Mouse (Mus musculus) intestine, embryonic 16.5 days (tissue): ENCODE data around the gene Dkkl1. TPM values are rescaled to one million over a fixed set of nuclear protein-coding genes. Genes with fewer than 3 reads are reported as not detected.

Source experiments
- ATAC-seq: fragments of 200-750 bp; cut with Nextera tagmentation; 2 replicates; pipeline ENCODE4 v1.8.0; 2017; ENCODE audit warnings: moderate TSS enrichment, moderate library complexity
- H3K27ac ChIP-seq: fragments of 300-500 bp; sonication (generic); 2 replicates; pipeline ENCODE4 v1.5.1; 2014; ENCODE audit warnings: mild to moderate bottlenecking, low read length
- H3K27me3 ChIP-seq: fragments of 300-500 bp; sonication (generic); replicated peaks from 2 replicates; pipeline ENCODE4 v1.6.1; 2014; ENCODE audit warnings: low read length, control low read depth, mixed read lengths; ENCODE audit not compliant: control insufficient read depth, insufficient read depth
- H3K36me3 ChIP-seq: fragments of 300-500 bp; sonication (generic); 2 replicates; pipeline ENCODE4 v1.6.1; 2014; ENCODE audit warnings: low read length, control low read depth; ENCODE audit not compliant: control insufficient read depth, insufficient read depth
- H3K4me1 ChIP-seq: fragments of 300-500 bp; sonication (generic); 2 replicates; pipeline ENCODE4 v1.6.1; 2014; ENCODE audit warnings: low read length, control low read depth, mixed read lengths; ENCODE audit not compliant: control insufficient read depth, insufficient read depth
- H3K4me2 ChIP-seq: fragments of 300-500 bp; sonication (generic); 2 replicates; pipeline ENCODE4 v1.6.1; 2014; ENCODE audit warnings: low read depth, low read length, control low read depth
- H3K4me3 ChIP-seq: fragments of 300-500 bp; sonication (generic); 2 replicates; pipeline ENCODE4 v1.5.1; 2014; ENCODE audit warnings: mild to moderate bottlenecking, low read length
- H3K9ac ChIP-seq: fragments of 300-500 bp; sonication (generic); 2 replicates; pipeline ENCODE4 v1.6.1; 2014; ENCODE audit warnings: low read depth, low read length
- H3K9me3 ChIP-seq: fragments of 300-500 bp; sonication (generic); 2 replicates; pipeline ENCODE4 v1.6.1; 2016; ENCODE audit warnings: low read length, control low read depth; ENCODE audit not compliant: control insufficient read depth
- WGBS: fragments of 180-500 bp; shearing (Covaris S2); extraction: QIAGEN DNeasy Blood & Tissue Kit; methylation state at CpG from one replicate; pipeline ENCODE4 v1.1.7; 2014; 5-methylcytosine and 5-hydroxymethylcytosine counted together
- polyA plus RNA-seq: library from polyadenylated mRNA; unstranded; fragments of >200 nt; fragmentation: Nextera tagmentation; extraction: Ambion mirVana; gene quantifications from 2 replicates; pipeline ENCODE4 v1.2.1, GENCODE M21; 2015

The Dkkl1 gene
- polyA plus RNA-seq, 1 experiment from 2014 or later: 1.3 TPM

- H3K9me3 ChIP-seq: no peaks in the 10 kb centered on the region
- H3K27me3 ChIP-seq: no peaks in the 10 kb centered on the region
- no peak overlapping the region for H3K27ac ChIP-seq
- no peak for ATAC-seq
- no peak overlapping the region for H3K4me3 ChIP-seq
- 73% methylated on average over 5 of the region's 5 CpGs for WGBS
- H3K9ac ChIP-seq: no peak overlapping the region
- no peak overlapping the region for H3K4me2 ChIP-seq
- no peaks in the 10 kb centered on the region for H3K36me3 ChIP-seq
- no peaks in the 10 kb centered on the region for H3K4me1 ChIP-seq
Measured at GRCm38 (mm10) chr7:45196994-45197393, 15.0 kb downstream of the Dkkl1 start.

GRCm38 (mm10) chr7:45196176-45196535 is 15.8 kb downstream of the Dkkl1 start:
- WGBS: 77% methylated on average over 4 of the region's 4 CpGs
- Histone ChIP-seq H3K4me1 (no peaks in the 10 kb centered on the region), H3K9ac (0 out of 2 replicates have a peak overlapping the region, but pooled peaks have one; percentile 2), H3K9me3 (no peaks in the 10 kb centered on the region), H3K27ac (no peak overlapping the region), H3K27me3 (no peaks in the 10 kb centered on the region), H3K4me3 (no peak overlapping the region), H3K4me2 (no peak overlapping the region), H3K36me3 (no peaks in the 10 kb centered on the region)
- no peak for ATAC-seq

GRCm38 (mm10) chr7:45195341-45196175 is 16.4 kb downstream of the Dkkl1 start:
- H3K9me3 ChIP-seq: no peaks in the 10 kb centered on the region
- H3K4me1 ChIP-seq: no peaks in the 10 kb centered on the region
- H3K9ac ChIP-seq: 0 out of 2 replicates have a peak overlapping the region, but pooled peaks have one; percentile 10
- no peak overlapping the region for H3K4me2 ChIP-seq
- no peak overlapping the region for H3K27ac ChIP-seq
- WGBS: 66% methylated on average over 13 of the region's 13 CpGs
- no peaks in the 10 kb centered on the region for H3K27me3 ChIP-seq
- no peak for ATAC-seq
- no peak overlapping the region for H3K4me3 ChIP-seq
- H3K36me3 ChIP-seq: no peaks in the 10 kb centered on the region

- peak; percentile 37; the same call in 1 of the 2 replicates for ATAC-seq
- no peak overlapping the region for H3K27ac ChIP-seq
- 74% methylated on average over 17 of the region's 17 CpGs for WGBS
- H3K27me3 ChIP-seq: no peaks in the 10 kb centered on the region
- no peaks in the 10 kb centered on the region for H3K4me1 ChIP-seq
- H3K9me3 ChIP-seq: no peaks in the 10 kb centered on the region
- H3K4me3 ChIP-seq: no peak overlapping the region
- no peaks in the 10 kb centered on the region for H3K36me3 ChIP-seq
- no peak overlapping the region for H3K4me2 ChIP-seq
- H3K9ac ChIP-seq: no peak overlapping the region
Measured at GRCm38 (mm10) chr7:45193871-45194785, 17.8 kb downstream of the Dkkl1 start.

- no peaks in the 10 kb centered on the region for H3K36me3 ChIP-seq
- no peak overlapping the region for H3K27ac ChIP-seq
- H3K9ac ChIP-seq: 0 out of 2 replicates have a peak overlapping the region, but pooled peaks have one; percentile 32
- H3K4me2 ChIP-seq: no peak overlapping the region
- H3K4me1 ChIP-seq: no peaks in the 10 kb centered on the region
- ATAC-seq: no peak
- H3K27me3 ChIP-seq: no peaks in the 10 kb centered on the region
- H3K9me3 ChIP-seq: no peaks in the 10 kb centered on the region
- 64% methylated on average over 5 of the region's 5 CpGs for WGBS
- H3K4me3 ChIP-seq: no peak overlapping the region
Measured at GRCm38 (mm10) chr7:45193406-45193805, 18.5 kb downstream of the Dkkl1 start.

- no peak overlapping the region for H3K4me3 ChIP-seq
- H3K27me3 ChIP-seq: no peaks in the 10 kb centered on the region
- H3K9me3 ChIP-seq: no peaks in the 10 kb centered on the region
- H3K36me3 ChIP-seq: no peaks in the 10 kb centered on the region
- no peaks in the 10 kb centered on the region for H3K4me1 ChIP-seq
- no peak overlapping the region for H3K9ac ChIP-seq
- ATAC-seq: no peak
- no peak overlapping the region for H3K27ac ChIP-seq
- 86% methylated on average over 7 of the region's 7 CpGs for WGBS
- H3K4me2 ChIP-seq: no peak overlapping the region
Measured at GRCm38 (mm10) chr7:45192585-45193310, 19.2 kb downstream of the Dkkl1 start.

GRCm38 (mm10) chr7:45191803-45192363 is 20.1 kb downstream of the Dkkl1 start:
- peak; percentile 41; the same call in 1 of the 2 replicates for ATAC-seq
- H3K27ac ChIP-seq: no peak overlapping the region

GRCm38 (mm10) chr7:45191161-45191560 is 20.8 kb downstream of the Dkkl1 start:
- no peaks in the 10 kb centered on the region for H3K4me1 ChIP-seq
- H3K4me3 ChIP-seq: no peak overlapping the region
- no peak for ATAC-seq
- H3K36me3 ChIP-seq: no peaks in the 10 kb centered on the region
- H3K9ac ChIP-seq: no peak overlapping the region
- H3K4me2 ChIP-seq: no peak overlapping the region
- H3K9me3 ChIP-seq: no peaks in the 10 kb centered on the region
- peaks cover 2% of the 10 kb centered on the region for H3K27me3 ChIP-seq
- no peak overlapping the region for H3K27ac ChIP-seq
- 60% methylated on average over 2 of the region's 2 CpGs for WGBS

More at GRCm38 (mm10) chr7:45191803-45192363, 20.1 kb downstream of the Dkkl1 start:
- Histone ChIP-seq H3K27me3 (no peaks in the 10 kb centered on the region; the same call in 1 of the 2 replicates), H3K4me3 (no peak overlapping the region), H3K4me1 (no peaks in the 10 kb centered on the region), H3K4me2 (no peak overlapping the region), H3K36me3 (no peaks in the 10 kb centered on the region), H3K9ac (no peak overlapping the region), H3K9me3 (no peaks in the 10 kb centered on the region)
- 16% methylated on average over 8 of the region's 8 CpGs for WGBS
